Mouse (Mus musculus): ENCODE data around the gene Tmem87a.

GRCm38 (mm10) chr2:120414738-120415414, 11.0 kb upstream of the Tmem87a start:
- no peak for TF ChIP-seq POLR2A (IDR thresholded peaks at IDR 0.05; ENCODE audit: insufficient read depth, low read depth, low read length)
- no peak for TF ChIP-seq CTCF (IDR thresholded peaks at IDR 0.05; ENCODE audit: insufficient read depth, low read depth, low read length)

Data from olfactory bulb, adult 2 months (tissue).